Mouse (Mus musculus) hindbrain, embryonic 11.5 days (tissue): ENCODE results near the gene Zfp524. TPM values are rescaled to one million over a fixed set of nuclear protein-coding genes. Genes with fewer than 3 reads are reported as not detected.

Experiments used
- ATAC-seq: fragments of 200-750 bp; cut with Nextera tagmentation; 2 replicates; pipeline ENCODE4 v1.8.0; 2017; ENCODE audit warnings: mild to moderate bottlenecking, moderate TSS enrichment, moderate library complexity; ENCODE audit not compliant: low FRiP score
- DNase-seq: peaks from one replicate; pipeline ENCODE4 v3.0.0-alpha.2; 2015; ENCODE audit warnings: low spot score
- H3K27ac ChIP-seq: fragments of 300-500 bp; sonication (generic); 2 replicates; pipeline ENCODE4 v1.5.1; 2014; ENCODE audit warnings: mild to moderate bottlenecking, low read depth, low read length
- H3K27me3 ChIP-seq: fragments of 300-500 bp; sonication (generic); 2 replicates; pipeline ENCODE4 v1.6.1; 2014; ENCODE audit warnings: mild to moderate bottlenecking, low read length, moderate library complexity, mixed read lengths; ENCODE audit not compliant: control insufficient read depth, insufficient read depth
- H3K36me3 ChIP-seq: fragments of 300-500 bp; sonication (generic); 2 replicates; pipeline ENCODE4 v1.6.1; 2014; ENCODE audit warnings: mild to moderate bottlenecking, low read length, moderate library complexity, mixed read lengths; ENCODE audit not compliant: control insufficient read depth, insufficient read depth
- H3K4me1 ChIP-seq: fragments of 300-500 bp; sonication (generic); replicated peaks from 2 replicates; pipeline ENCODE4 v1.6.1; 2014; ENCODE audit warnings: low read length, mixed read lengths; ENCODE audit not compliant: control insufficient read depth, insufficient read depth
- H3K4me2 ChIP-seq: fragments of 300-500 bp; sonication (generic); replicated peaks from 2 replicates; pipeline ENCODE4 v1.6.1; 2014; ENCODE audit warnings: mild to moderate bottlenecking, low read depth, low read length
- H3K4me3 ChIP-seq: fragments of 300-500 bp; sonication (generic); 2 replicates; pipeline ENCODE4 v1.5.1; 2014; ENCODE audit warnings: low read depth, low read length
- H3K9ac ChIP-seq: fragments of 300-500 bp; sonication (generic); 2 replicates; pipeline ENCODE4 v1.6.1; 2014; ENCODE audit warnings: low read depth, low read length
- H3K9me3 ChIP-seq: fragments of 300-500 bp; sonication (generic); 2 replicates; pipeline ENCODE4 v1.6.1; 2016; ENCODE audit warnings: low read length; ENCODE audit not compliant: control insufficient read depth
- WGBS: fragments of 180-500 bp; shearing (Covaris S2); extraction: QIAGEN DNeasy Blood & Tissue Kit; methylation state at CpG from one replicate; pipeline ENCODE4 v1.1.7; 2014; 5-methylcytosine and 5-hydroxymethylcytosine counted together
- polyA plus RNA-seq: library from polyadenylated mRNA; unstranded; fragments of >200 nt; fragmentation: Nextera tagmentation; extraction: Ambion mirVana; gene quantifications from 2 replicates; pipeline ENCODE4 v1.2.1, GENCODE M21; 2014

Zfp524 gene
- polyA plus RNA-seq, 1 experiment from 2014 or later, result 10.6 TPM

DNA sequence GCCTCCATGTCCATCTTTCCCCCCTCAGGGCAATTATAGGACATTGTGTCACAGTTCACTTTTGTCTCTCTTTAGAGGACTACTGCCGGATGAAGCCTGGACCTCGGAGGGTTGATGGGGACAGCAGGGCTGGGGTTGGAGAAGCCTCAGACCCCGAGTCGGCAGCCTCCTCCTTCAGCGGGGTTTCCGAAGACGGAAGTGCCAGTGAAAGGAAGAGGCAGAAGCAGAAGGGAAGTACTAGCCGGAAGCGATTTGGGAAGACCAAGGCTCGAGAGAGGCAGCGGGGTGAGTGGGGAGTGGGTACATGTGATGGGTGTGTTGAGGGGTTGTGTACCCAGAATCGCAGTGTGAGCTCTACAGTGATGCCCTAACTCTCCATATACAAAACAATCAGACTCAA is 45.2 kb downstream of the Zfp524 start:
- no peak for DNase-seq
- no peak for ATAC-seq
- H3K27me3 ChIP-seq, result peaks cover 38% of the 10 kb centered on the region

GRCm38 (mm10) chr7:5060239-5060731 is 46.1 kb downstream of the Zfp524 start:
- Histone ChIP-seq H3K9me3 (no peaks in the 10 kb centered on the region), H3K9ac (peak overlapping the region; percentile 94), H3K4me1 (peaks cover 8% of the 10 kb centered on the region; the same call in 1 of the 2 replicates), H3K27ac (peak overlapping the region; percentile 98), H3K4me3 (peak overlapping the region; percentile 79), H3K27me3 (peaks cover 29% of the 10 kb centered on the region), H3K36me3 (no peaks in the 10 kb centered on the region), H3K4me2 (peak overlapping the region; percentile 47)
- peak; percentile 81 for DNase-seq
- ATAC-seq, result peak; percentile 10; the same call in 1 of the 2 replicates
- WGBS, result 3% methylated on average over 26 of the region's 27 CpGs

More for the DNA sequence above, 45.2 kb downstream of the Zfp524 start:
- Histone ChIP-seq H3K9me3 (no peaks in the 10 kb centered on the region), H3K4me1 (peaks cover 8% of the 10 kb centered on the region; the same call in 1 of the 2 replicates), H3K4me2 (no peak overlapping the region), H3K9ac (no peak overlapping the region), H3K36me3 (no peaks in the 10 kb centered on the region), H3K4me3 (no peak overlapping the region), H3K27ac (no peak overlapping the region)
- WGBS, result 93% methylated on average over 12 of the region's 12 CpGs

- Histone ChIP-seq H3K4me2 (peak overlapping the region; percentile 47), H3K9me3 (no peaks in the 10 kb centered on the region), H3K4me1 (peaks cover 8% of the 10 kb centered on the region; the same call in 1 of the 2 replicates), H3K27me3 (peaks cover 20% of the 10 kb centered on the region), H3K9ac (peak overlapping the region; percentile 94), H3K36me3 (no peaks in the 10 kb centered on the region), H3K4me3 (peak overlapping the region; percentile 79), H3K27ac (peak overlapping the region; percentile 98)
- DNase-seq (peak; percentile 99), ATAC-seq (peak; percentile 92)
- WGBS, result under 1% methylated on average over 60 of the region's 60 CpGs
Observed at GRCm38 (mm10) chr7:5060944-5061773, 46.9 kb downstream of the Zfp524 start.

GRCm38 (mm10) chr7:5061774-5062359 is 47.7 kb downstream of the Zfp524 start, which contains the start of gene U2af2:
TSS of gene U2af2 (plus strand) at chr7:5062143.
- Histone ChIP-seq H3K27ac (peak within 1 kb of the TSS; percentile 98), H3K4me1 (peaks cover 4% of the 10 kb centered on the region; the same call in 1 of the 2 replicates), H3K27me3 (peaks cover 13% of the 10 kb centered on the region), H3K4me3 (peak within 1 kb of the TSS; percentile 79), H3K9me3 (no peaks in the 10 kb centered on the region), H3K36me3 (0 out of 2 replicates have a peak, but pooled peaks cover under 1% of the 10 kb centered on the region), H3K9ac (peak within 1 kb of the TSS; percentile 94), H3K4me2 (peak within 1 kb of the TSS; percentile 47)
- DNase-seq (peak; percentile 93), ATAC-seq (peak; percentile 87)
- under 1% methylated on average over 47 of the region's 65 CpGs for WGBS

- Histone ChIP-seq H3K4me2 (peak overlapping the region; percentile 47), H3K36me3 (0 out of 2 replicates have a peak, but pooled peaks cover 3% of the 10 kb centered on the region), H3K4me3 (peak overlapping the region; percentile 79), H3K27ac (peak overlapping the region; percentile 98), H3K9me3 (no peaks in the 10 kb centered on the region), H3K9ac (peak overlapping the region; percentile 94), H3K4me1 (peaks cover 2% of the 10 kb centered on the region; the same call in 1 of the 2 replicates), H3K27me3 (peaks cover 7% of the 10 kb centered on the region)
- DNase-seq, result peak; percentile 88
- peak; percentile 57 for ATAC-seq
- WGBS, result under 1% methylated on average over 32 of the region's 51 CpGs
Observed at GRCm38 (mm10) chr7:5062360-5063001, 48.3 kb downstream of the Zfp524 start.

DNA sequence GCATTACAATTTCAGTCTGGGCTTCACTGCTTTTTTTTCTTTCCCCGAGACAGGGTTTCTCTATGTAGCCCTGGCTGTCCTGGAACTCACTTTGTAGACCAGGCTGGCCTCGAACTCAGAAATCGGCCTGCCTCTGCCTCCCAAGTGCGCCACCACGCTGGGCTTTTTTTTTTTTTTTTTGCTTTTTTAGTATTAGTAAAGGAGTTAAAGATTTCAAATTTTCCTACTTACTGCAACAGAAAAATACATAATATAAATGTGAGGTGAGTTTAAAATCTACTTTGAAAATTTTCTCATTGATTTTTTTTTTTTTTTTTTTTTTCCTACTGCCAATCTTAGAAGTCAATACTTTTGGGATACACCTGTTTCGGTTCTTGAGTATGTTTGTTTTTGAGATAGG is 50.7 kb downstream of the Zfp524 start:
- no peak overlapping the region for H3K9ac ChIP-seq
- no peak overlapping the region for H3K27ac ChIP-seq
- ATAC-seq (no peak), DNase-seq (no peak)
- WGBS, result 96% methylated on average over 6 of the region's 6 CpGs
- H3K4me2 ChIP-seq, result no peak overlapping the region
- H3K27me3 ChIP-seq, result no peaks in the 10 kb centered on the region
- H3K9me3 ChIP-seq, result no peaks in the 10 kb centered on the region
- peaks cover 8% of the 10 kb centered on the region; the same call in 1 of the 2 replicates for H3K36me3 ChIP-seq
- H3K4me3 ChIP-seq, result no peak overlapping the region
- H3K4me1 ChIP-seq, result peaks cover 2% of the 10 kb centered on the region; the same call in 1 of the 2 replicates

Other genes with a start within 250 kb of the Zfp524 start
- not detected in 2 replicates for gene Fam71e2, start 243.1 kb upstream of the Zfp524 start, polyA plus RNA-seq
- gene Il11, start 231.6 kb upstream of the Zfp524 start, polyA plus RNA-seq, result 0.08 and 0.14 TPM in 2 replicates
- gene Tmem190, start 231.5 kb upstream of the Zfp524 start, polyA plus RNA-seq, result not detected in 2 replicates
- gene Tmem238, start 224.8 kb upstream of the Zfp524 start, polyA plus RNA-seq, result 0.78 and 0.93 TPM in 2 replicates
- 186 and 191 TPM in 2 replicates for gene Rpl28, start 221.5 kb upstream of the Zfp524 start, polyA plus RNA-seq
- gene Ube2s, start 201.8 kb upstream of the Zfp524 start, polyA plus RNA-seq, result 400 and 452 TPM in 2 replicates
- gene Shisa7, start 169.7 kb upstream of the Zfp524 start, polyA plus RNA-seq, result 2.9 and 4.1 TPM in 2 replicates
- gene Isoc2b, start 144.2 kb upstream of the Zfp524 start, polyA plus RNA-seq, result 2.5 and 2.9 TPM in 2 replicates
- gene Isoc2a, start 137.3 kb upstream of the Zfp524 start, polyA plus RNA-seq, result 1.1 TPM in 2 replicates
- gene Gm36210, start 107.9 kb upstream of the Zfp524 start, polyA plus RNA-seq, result 0.11 TPM in 1 of 2 replicates, not detected in the other
- gene Zfp628, start 99.2 kb upstream of the Zfp524 start, polyA plus RNA-seq, result 4.0 and 4.2 TPM in 2 replicates
- 7.1 and 7.3 TPM in 2 replicates for gene Nat14, start 92.4 kb upstream of the Zfp524 start, polyA plus RNA-seq
- 1.1 and 1.4 TPM in 2 replicates for gene Ssc5d, start 88.6 kb upstream of the Zfp524 start, polyA plus RNA-seq
- 0.07 and 0.09 TPM in 2 replicates for gene Sbk2, start 50.0 kb upstream of the Zfp524 start, polyA plus RNA-seq
- 0.04 TPM in 1 of 2 replicates, not detected in the other for gene Sbk3, start 43.2 kb upstream of the Zfp524 start, polyA plus RNA-seq
- 45.0 and 61.0 TPM in 2 replicates for gene Zfp579, start 18.3 kb upstream of the Zfp524 start, polyA plus RNA-seq
- 38.2 and 43.2 TPM in 2 replicates for gene Fiz1, start 282 bp downstream of the Zfp524 start, polyA plus RNA-seq
- 0.19 and 1.8 TPM in 2 replicates for gene Gm44973, start 1.1 kb downstream of the Zfp524 start, polyA plus RNA-seq
- gene Zfp865, start 6.0 kb downstream of the Zfp524 start, polyA plus RNA-seq, result 5.7 and 8.6 TPM in 2 replicates
- gene Ccdc106, start 6.1 kb downstream of the Zfp524 start, polyA plus RNA-seq, result 7.2 and 8.6 TPM in 2 replicates
- gene 4632433K11Rik, start 19.7 kb downstream of the Zfp524 start, polyA plus RNA-seq, result not detected in 2 replicates
- 3.1 and 4.3 TPM in 2 replicates for gene Zfp784, start 24.0 kb downstream of the Zfp524 start, polyA plus RNA-seq
- 32.4 and 37.5 TPM in 2 replicates for gene Zfp580, start 37.1 kb downstream of the Zfp524 start, polyA plus RNA-seq
- 161 and 162 TPM in 2 replicates for gene U2af2, start 47.7 kb downstream of the Zfp524 start, polyA plus RNA-seq
- 54.2 and 55.3 TPM in 2 replicates for gene Epn1, start 65.8 kb downstream of the Zfp524 start, polyA plus RNA-seq
- gene Rfpl4, start 102.5 kb downstream of the Zfp524 start, polyA plus RNA-seq, result not detected in 2 replicates
- 0.18 and 0.31 TPM in 2 replicates for gene Rasl2-9, start 111.5 kb downstream of the Zfp524 start, polyA plus RNA-seq
- gene Vmn1r55, start 135.3 kb downstream of the Zfp524 start, polyA plus RNA-seq, result 0.01 and 0.05 TPM in 2 replicates
- not detected in 2 replicates for gene Vmn1r56, start 182.3 kb downstream of the Zfp524 start, polyA plus RNA-seq
- not detected in 2 replicates for gene Vmn1r57, start 204.1 kb downstream of the Zfp524 start, polyA plus RNA-seq